Mouse (Mus musculus) CH12.LX (cell line): Measurements from ENCODE around the gene Abhd16b. TPM values are rescaled to one million over a fixed set of nuclear protein-coding genes. Genes with fewer than 3 reads are reported as not detected.

ENCODE experiments used
- DNase-seq: peaks from one replicate; pipeline ENCODE4 v3.0.0-alpha.2; 2013; ENCODE audit errors: extremely low read depth
- H3K27ac ChIP-seq: 2 replicates; pipeline ENCODE4 v1.5.1; 2012; ENCODE audit warnings: low read depth, mild to moderate bottlenecking, control low read depth, moderate library complexity; ENCODE audit not compliant: insufficient read depth
- H3K27me3 ChIP-seq: replicated peaks from 2 replicates; pipeline ENCODE3; 2012; ENCODE audit warnings: inconsistent platforms
- H3K36me3 ChIP-seq, 2 experiments: replicated peaks in 1 of 2; 2 replicates each; pipeline versions ENCODE3 to v1.6.1; 2012; ENCODE audit warnings: inconsistent platforms in 1 of 2, low read length in 1 of 2, mild to moderate bottlenecking in 1 of 2, mixed read lengths in 1 of 2, moderate library complexity in 1 of 2; ENCODE audit not compliant: control insufficient read depth in 1 of 2, insufficient read depth in 1 of 2
- H3K4me1 ChIP-seq, 2 experiments: 2 replicates each; pipeline ENCODE4 v1.6.1; 2012; ENCODE audit warnings: inconsistent platforms in 1 of 2, moderate library complexity in 1 of 2; ENCODE audit not compliant: insufficient read depth in 2 of 2, control insufficient read depth in 1 of 2
- H3K4me2 ChIP-seq: 2 replicates; pipeline ENCODE4 v1.6.1; 2012; ENCODE audit warnings: low read depth, mild to moderate bottlenecking, control low read depth; ENCODE audit not compliant: poor library complexity, insufficient read depth, severe bottlenecking
- H3K4me3 ChIP-seq, 3 experiments: fragments of 150-350 bp in 1 of 3; sonication (generic) in 1 of 3; replicated peaks in 1 of 3; 2 replicates each; pipeline versions ENCODE3 to v1.5.1; 2011 to 2012; ENCODE audit warnings: low read depth in 2 of 3, low read length in 2 of 3, mild to moderate bottlenecking in 2 of 3, moderate library complexity in 2 of 3, control low read depth in 1 of 3, improper control_type of control experiment in 1 of 3, inconsistent platforms in 1 of 3, mixed read lengths in 1 of 3; ENCODE audit not compliant: poor library complexity in 1 of 3
- H3K79me2 ChIP-seq: replicated peaks from 2 replicates; pipeline ENCODE4 v1.6.1; 2012; ENCODE audit warnings: mild to moderate bottlenecking, moderate library complexity; ENCODE audit not compliant: control insufficient read depth, poor library complexity, insufficient read depth, severe bottlenecking; ENCODE audit errors: extremely low read depth
- H3K9ac ChIP-seq: 2 replicates; pipeline ENCODE4 v1.6.1; 2012; ENCODE audit warnings: low read depth, mild to moderate bottlenecking, control low read depth, moderate library complexity; ENCODE audit not compliant: insufficient read depth
- H3K9me3 ChIP-seq: replicated peaks from 2 replicates; pipeline ENCODE3; 2012; ENCODE audit warnings: low read length, inconsistent platforms, mixed read lengths
- CHD2 ChIP-seq: IDR thresholded peaks from 2 replicates; pipeline ENCODE4 v1.6.1; 2011; ENCODE audit warnings: low read length, improper control_type of control experiment
- CTCF ChIP-seq, 2 experiments: IDR thresholded peaks in 1 of 2; conservative IDR thresholded peaks in 1 of 2; 2 replicates each; pipeline ENCODE4 v1.5.1; 2011 to 2012; ENCODE audit warnings: low read depth in 2 of 2, low read length in 2 of 2, improper control_type of control experiment in 1 of 2, inconsistent platforms in 1 of 2, mild to moderate bottlenecking in 1 of 2, moderate library complexity in 1 of 2
- E2F4 ChIP-seq: IDR thresholded peaks from 2 replicates; pipeline ENCODE4 v1.6.1; 2011; ENCODE audit warnings: low read depth, low read length, improper control_type of control experiment; ENCODE audit not compliant: insufficient replicate concordance
- ELF1 ChIP-seq: IDR thresholded peaks from 2 replicates; pipeline ENCODE4 v1.6.1; 2014; ENCODE audit warnings: low read depth, mild to moderate bottlenecking, inconsistent platforms, low read length, improper control_type of control experiment
- GABPA ChIP-seq: IDR thresholded peaks from 2 replicates; pipeline ENCODE4 v1.6.1; 2012; ENCODE audit warnings: low read depth, low read length, improper control_type of control experiment, inconsistent platforms; ENCODE audit not compliant: insufficient replicate concordance
- HCFC1 ChIP-seq: IDR thresholded peaks from 2 replicates; pipeline ENCODE4 v1.6.1; 2012; ENCODE audit warnings: low read depth, mild to moderate bottlenecking, inconsistent platforms, low read length, improper control_type of control experiment
- IRF4 ChIP-seq: IDR thresholded peaks from 2 replicates; pipeline ENCODE4 v1.6.1; 2014; ENCODE audit warnings: low read depth, mild to moderate bottlenecking, inconsistent platforms, low read length, improper control_type of control experiment
- JUND ChIP-seq: conservative IDR thresholded peaks from 2 replicates; pipeline ENCODE4 v1.6.1; 2011; ENCODE audit warnings: low read depth, low read length, improper control_type of control experiment
- KAT2A ChIP-seq: IDR thresholded peaks from 2 replicates; pipeline ENCODE4 v1.6.1; 2012; ENCODE audit warnings: low read length, improper control_type of control experiment, inconsistent platforms; ENCODE audit not compliant: insufficient replicate concordance
- MAX ChIP-seq: IDR thresholded peaks from 2 replicates; pipeline ENCODE4 v1.6.1; 2011; ENCODE audit warnings: low read length, improper control_type of control experiment
- MEF2A ChIP-seq: IDR thresholded peaks from 2 replicates; pipeline ENCODE4 v1.6.1; 2014; ENCODE audit warnings: low read depth, mild to moderate bottlenecking, inconsistent platforms, low read length, improper control_type of control experiment, borderline replicate concordance
- MXI1 ChIP-seq: IDR thresholded peaks from 2 replicates; pipeline ENCODE4 v1.6.1; 2011; ENCODE audit warnings: mild to moderate bottlenecking, low read depth, low read length, improper control_type of control experiment
- NELFE ChIP-seq: IDR thresholded peaks from 2 replicates; pipeline ENCODE4 v1.6.1; 2011; ENCODE audit warnings: low read depth, low read length, improper control_type of control experiment
- NRF1 ChIP-seq: IDR thresholded peaks from 2 replicates; pipeline ENCODE4 v1.6.1; 2014; ENCODE audit warnings: low read depth, mild to moderate bottlenecking, inconsistent platforms, low read length, improper control_type of control experiment, moderate library complexity
- PAX5 ChIP-seq: IDR thresholded peaks from 2 replicates; pipeline ENCODE4 v1.6.1; 2012; ENCODE audit warnings: low read length, inconsistent platforms, mixed read lengths
- POLR2A ChIP-seq: IDR thresholded peaks from 2 replicates; pipeline ENCODE4 v1.6.1; 2011; ENCODE audit warnings: low read depth, mild to moderate bottlenecking, improper control_type of control experiment, low read length
- POLR2AphosphoS2 ChIP-seq: IDR thresholded peaks from 2 replicates; pipeline ENCODE4 v1.6.1; 2011; ENCODE audit warnings: low read depth, low read length, improper control_type of control experiment
- RAD21 ChIP-seq: IDR thresholded peaks from 2 replicates; pipeline ENCODE4 v1.6.1; 2011; ENCODE audit warnings: low read depth, mild to moderate bottlenecking, low read length, improper control_type of control experiment, moderate library complexity
- RCOR1 ChIP-seq: conservative IDR thresholded peaks from 2 replicates; pipeline ENCODE4 v1.6.1; 2012; ENCODE audit warnings: low read depth, mild to moderate bottlenecking, inconsistent platforms, low read length, improper control_type of control experiment
- SIN3A ChIP-seq: IDR thresholded peaks from 2 replicates; pipeline ENCODE4 v1.6.1; 2012; ENCODE audit warnings: low read length, improper control_type of control experiment, inconsistent platforms
- TBP ChIP-seq: conservative IDR thresholded peaks from 2 replicates; pipeline ENCODE4 v1.6.1; 2011; ENCODE audit warnings: low read depth, low read length, improper control_type of control experiment
- TCF12 ChIP-seq: IDR thresholded peaks from 2 replicates; pipeline ENCODE4 v1.6.1; 2014; ENCODE audit warnings: low read depth, mild to moderate bottlenecking, inconsistent platforms, low read length, improper control_type of control experiment
- USF1 ChIP-seq: IDR thresholded peaks from 2 replicates; pipeline ENCODE4 v1.6.1; 2014; ENCODE audit warnings: low read depth, mild to moderate bottlenecking, inconsistent platforms, low read length, improper control_type of control experiment
- USF2 ChIP-seq: conservative IDR thresholded peaks from 2 replicates; pipeline ENCODE4 v1.6.1; 2011; ENCODE audit warnings: low read depth, low read length, improper control_type of control experiment
- ZC3H11A ChIP-seq: IDR thresholded peaks from 2 replicates; pipeline ENCODE4 v1.6.1; 2012; ENCODE audit warnings: low read depth, mild to moderate bottlenecking, inconsistent platforms, low read length, improper control_type of control experiment
- ZMIZ1 ChIP-seq: IDR thresholded peaks from 2 replicates; pipeline ENCODE4 v1.6.1; 2012; ENCODE audit warnings: low read depth, mild to moderate bottlenecking, inconsistent platforms, low read length, improper control_type of control experiment
- dilution Hi-C: fragments of 300-500 bp; cut with MboI; formaldehyde crosslinking; loops from 2 replicates; pipeline ENCODE4 v1.14.3; 2020; ENCODE audit warnings: low sequenced_read_pairs; ENCODE audit not compliant: extremely low pct_unique_long_range_greater_than_20kb, extremely low pct_ligation_motif_present
- in situ Hi-C: fragments of 300-500 bp; cut with MboI; formaldehyde crosslinking; loops from 3 replicates; pipeline ENCODE4 v1.14.3; 2019; ENCODE audit warnings: low sequenced_read_pairs, low pct_ligation_motif_present, low pct_unique_long_range_greater_than_20kb, mixed read lengths
- polyA plus RNA-seq: library from polyadenylated mRNA; unstranded; fragments of >175 nt; gene quantifications from 2 replicates; pipeline ENCODE4 v1.2.1, GENCODE M21; 2012; ENCODE audit warnings: low read depth; ENCODE audit not compliant: insufficient read length
- total RNA-seq, 2 experiments: library from RNA; depleted of rRNA; stranded (reverse); fragments of 300-350 nt in 1 of 2; fragments of >200 nt in 1 of 2; gene quantifications; 2 replicates each; pipeline ENCODE4 v1.2.3; 2012 to 2014

Gene Abhd16b
- total and polyA plus RNA-seq, 3 experiments = not detected

DNA sequence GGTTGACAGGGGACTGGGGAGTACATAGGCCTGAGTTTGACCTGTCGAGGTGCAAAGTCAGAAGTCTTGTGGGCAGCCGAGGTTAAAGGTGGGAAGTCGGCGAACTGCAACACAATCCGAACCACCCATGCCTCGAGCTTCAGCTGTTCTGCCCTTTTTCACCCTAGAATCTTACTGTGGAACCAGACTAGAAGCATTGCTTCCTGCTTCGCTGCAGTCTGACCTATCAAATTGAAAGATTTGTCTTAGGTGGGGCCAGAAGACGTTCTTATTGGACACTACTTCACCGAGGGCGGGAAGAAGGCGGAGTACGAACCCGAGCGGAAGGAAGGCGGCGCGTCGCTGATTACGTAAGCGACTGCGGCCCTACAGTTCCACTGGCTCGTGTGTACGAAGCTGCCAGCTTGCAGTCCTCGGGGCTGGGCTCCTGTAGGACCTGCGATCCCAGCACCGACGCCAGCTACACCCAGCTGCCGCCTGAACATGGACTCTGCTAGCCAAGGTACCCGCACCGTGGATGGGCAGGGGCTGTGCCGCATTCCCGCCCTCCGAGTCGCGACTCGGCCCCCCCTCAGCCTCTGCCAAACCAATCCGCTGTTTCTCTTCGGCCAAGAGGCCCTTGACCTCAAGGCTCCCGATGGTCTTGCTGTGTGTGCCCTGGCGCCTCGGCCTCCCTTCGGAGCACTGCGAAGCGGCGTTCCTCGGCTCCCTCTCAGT lies 4.0 kb downstream of the Abhd16b start, which contains the start of gene Tpd52l2:
Gene Tpd52l2, plus strand, starts transcription at position 312 of the 717 bp plus-strand sequence.
- Histone ChIP-seq H3K9ac (peak within 1 kb of the TSS; percentile 91), H3K4me1 (peaks cover 10 to 40% of the 10 kb centered on the region in 2 experiments), H3K79me2 (peaks cover 36% of the 10 kb centered on the region), H3K27ac (peak within 1 kb of the TSS; percentile 90), H3K9me3 (no peaks in the 10 kb centered on the region), H3K4me2 (peak within 1 kb of the TSS; percentile 94), H3K36me3 (peaks cover 17 to 40% of the 10 kb centered on the region in 2 experiments), H3K27me3 (no peaks in the 10 kb centered on the region), H3K4me3 (peak within 1 kb of the TSS; percentile 81 to 97 (median 97))
- dilution Hi-C loops = no loop called here
- in situ Hi-C loops = loop anchor here (25.0 kb wide), 1 partner anchor 310 kb away; the partner anchor contains the start of gene Ppdpf
- peak; percentile 89 for TF ChIP-seq NELFE
- peak; percentile 94 for TF ChIP-seq ELF1
- no peak for TF ChIP-seq USF1
- TF ChIP-seq IRF4 = peak; percentile 45; the same call in 1 of the 2 replicates
- TF ChIP-seq ZMIZ1 = peak; percentile 60; the same call in 1 of the 2 replicates
- peak; percentile 29; the same call in 1 of the 2 replicates for TF ChIP-seq MAX
- TF ChIP-seq E2F4 = peak; percentile 80; the same call in 1 of the 2 replicates
- TF ChIP-seq ZC3H11A = no peak
- no peak for TF ChIP-seq PAX5
- TF ChIP-seq NRF1 = no peak
- 0 out of 2 replicates have a peak, but pooled peaks have one; percentile 46 for TF ChIP-seq POLR2AphosphoS2
- TF ChIP-seq POLR2A = peak; percentile 92
- no peak for TF ChIP-seq USF2
- TF ChIP-seq CTCF (conservative IDR thresholded peaks at IDR 0.05 in 1 of 2, IDR thresholded peaks at IDR 0.05 in 1 of 2; ENCODE audit: low read depth in 2 of 2, low read length in 2 of 2) = no peak
- TF ChIP-seq CHD2 = peak; percentile 77
- no peak for TF ChIP-seq RCOR1
- TF ChIP-seq TBP = peak; percentile 86
- TF ChIP-seq TCF12 = peak; percentile 50; the same call in 1 of the 2 replicates
- TF ChIP-seq RAD21 = no peak
- TF ChIP-seq MEF2A = 0 out of 2 replicates have a peak, but pooled peaks have one; percentile 10
- TF ChIP-seq MXI1 = peak; percentile 74; the same call in 1 of the 2 replicates
- TF ChIP-seq GABPA = peak; percentile 5; the same call in 1 of the 2 replicates
- TF ChIP-seq HCFC1 = peak; percentile 89
- peak; percentile 65; the same call in 1 of the 2 replicates for TF ChIP-seq KAT2A
- peak; percentile 88 for TF ChIP-seq SIN3A
- TF ChIP-seq JUND = no peak
- DNase-seq = peak; percentile 97
